Mouse (Mus musculus): ENCODE data around the gene Fggy.

- TF ChIP-seq CTCF (IDR thresholded peaks at IDR 0.05; ENCODE audit: low read depth) = no peak
- TF ChIP-seq EP300 (IDR thresholded peaks at IDR 0.05; ENCODE audit: low read depth) = no peak
Observed at GRCm38 (mm10) chr4:95640831-95641230, 83.5 kb downstream of the Fggy start.

Measured in liver, embryonic 14.5 days (tissue).